Mouse (Mus musculus) cerebellum, adult 2 months (tissue): ENCODE data around the gene Kifc5b. TPM values are rescaled to one million over a fixed set of nuclear protein-coding genes. Genes with fewer than 3 reads are reported as not detected.

Experiments used
- DNase-seq, 2 experiments: peaks; one replicate each; pipeline ENCODE4 v3.0.0; 2021
- H3K27ac ChIP-seq: fragments of 200-500 bp; 2 replicates; pipeline ENCODE4 v1.5.1; 2012; ENCODE audit warnings: low read length, control low read depth, inconsistent platforms; ENCODE audit not compliant: insufficient read depth
- H3K27me3 ChIP-seq: fragments of 200-500 bp; 2 replicates; pipeline ENCODE4 v1.6.1; 2012; ENCODE audit warnings: inconsistent platforms, mild to moderate bottlenecking, low read length, moderate library complexity; ENCODE audit not compliant: control insufficient read depth, insufficient read depth
- H3K4me1 ChIP-seq: fragments of 200-500 bp; 2 replicates; pipeline ENCODE4 v1.6.1; 2011; ENCODE audit warnings: low read length; ENCODE audit not compliant: control insufficient read depth, insufficient read depth
- H3K4me3 ChIP-seq: fragments of 200-500 bp; replicated peaks from 2 replicates; pipeline ENCODE3; 2011; ENCODE audit warnings: mild to moderate bottlenecking, low read depth, low read length, control low read depth; ENCODE audit not compliant: insufficient read depth
- CTCF ChIP-seq: fragments of 200-500 bp; IDR thresholded peaks from 2 replicates; pipeline ENCODE4 v1.5.1; 2011; ENCODE audit warnings: low read depth, mild to moderate bottlenecking, control low read depth, low read length, moderate library complexity, borderline replicate concordance; ENCODE audit not compliant: insufficient read depth
- POLR2A ChIP-seq: fragments of 200-500 bp; IDR thresholded peaks from 2 replicates; pipeline ENCODE4 v1.6.1; 2011; ENCODE audit warnings: low read length, control low read depth, borderline replicate concordance; ENCODE audit not compliant: insufficient read depth
- WGBS: fragments of 180-500 bp; shearing (Covaris S2); methylation state at CpG from one replicate; pipeline ENCODE4 v1.1.7; 2018; 5-methylcytosine and 5-hydroxymethylcytosine counted together
- polyA plus RNA-seq: library from polyadenylated mRNA; depleted of rRNA; stranded (reverse); fragments of >200 nt; gene quantifications from 2 replicates; pipeline ENCODE4 v1.2.3, GENCODE M21; 2012

Kifc5b gene
- polyA plus RNA-seq, 1 experiment: 5.9 TPM

DNA sequence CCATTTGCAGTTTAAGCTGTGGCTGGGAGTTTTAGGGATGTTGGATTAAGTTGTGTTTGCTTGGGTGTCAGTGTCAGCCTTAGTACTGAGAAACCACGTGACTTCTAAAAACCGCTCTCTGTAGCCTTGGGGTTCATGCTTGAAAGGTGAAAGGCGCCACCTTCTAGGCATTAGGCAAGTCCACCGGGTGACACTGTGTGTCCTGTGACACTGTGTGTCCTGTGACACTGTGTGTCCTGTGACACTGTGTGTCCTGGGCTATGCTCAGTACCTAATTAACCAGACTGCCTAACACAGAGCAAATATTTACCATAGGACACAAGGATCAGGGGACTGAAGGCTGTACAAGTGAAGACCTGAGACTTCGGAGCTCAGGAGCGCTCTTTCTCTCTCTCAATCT is 33.3 kb upstream of the Kifc5b start:
- 85% methylated on average over 6 of the region's 6 CpGs for WGBS
- no peak for DNase-seq

DNA sequence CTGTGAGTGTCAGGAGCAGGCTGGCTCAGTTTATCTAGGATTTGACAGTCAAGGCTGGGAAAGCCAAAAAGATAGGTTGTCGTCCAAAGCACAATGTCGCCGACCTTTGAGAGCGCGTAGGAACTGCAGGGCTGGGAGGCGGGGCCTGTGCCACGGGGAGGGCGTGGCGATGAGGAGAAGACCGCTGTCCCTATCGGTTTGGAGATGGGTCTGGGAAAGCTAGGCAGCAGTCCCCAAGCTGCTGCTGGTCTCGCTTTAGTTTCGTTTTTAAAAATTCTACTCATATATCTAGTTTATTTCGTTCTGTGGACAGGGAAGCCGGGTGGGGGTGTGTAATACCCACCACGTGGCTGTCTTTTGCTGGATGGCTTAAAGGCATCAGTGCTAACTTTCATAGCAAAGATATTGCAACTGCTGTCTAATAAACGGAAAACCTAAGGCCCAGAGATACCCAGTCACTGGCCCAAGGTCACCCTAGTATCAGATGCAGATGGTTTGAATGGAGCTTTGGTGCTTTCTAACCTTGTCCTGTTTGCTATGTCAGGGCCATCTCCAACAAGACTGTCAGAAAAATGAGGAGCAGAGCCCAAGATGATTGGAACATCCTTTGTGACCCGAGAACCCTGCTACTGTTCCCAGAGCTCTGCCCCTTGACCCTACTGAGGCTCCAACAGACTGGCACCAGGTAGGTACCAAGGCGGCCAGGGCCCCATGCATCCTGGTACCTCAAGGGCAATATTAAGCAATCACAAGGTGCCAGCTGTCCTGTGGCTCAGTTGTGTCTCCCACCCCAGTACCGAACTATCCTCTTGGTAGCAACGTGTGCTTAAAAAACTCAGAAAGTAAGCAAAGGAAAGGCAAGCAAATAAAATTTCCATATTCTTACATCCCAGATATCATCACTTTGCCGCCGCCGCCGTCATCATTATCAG is 31.6 kb upstream of the Kifc5b start:
- DNase-seq: peak; percentile 75
- TF ChIP-seq CTCF (peak; percentile 50; the same call in 1 of the 2 replicates), POLR2A (no peak)
- H3K27me3 ChIP-seq: no peaks in the 10 kb centered on the region
- WGBS: 19% methylated on average over 25 of the region's 25 CpGs
- no peak overlapping the region for H3K27ac ChIP-seq
- H3K4me1 ChIP-seq: peaks cover 3% of the 10 kb centered on the region; the same call in 1 of the 2 replicates
- H3K4me3 ChIP-seq: peak overlapping the region; percentile 48

More for the DNA sequence above, 33.3 kb upstream of the Kifc5b start:
- no peak overlapping the region for H3K27ac ChIP-seq
- H3K4me3 ChIP-seq: no peak overlapping the region
- no peak for TF ChIP-seq POLR2A
- TF ChIP-seq CTCF: no peak
- H3K27me3 ChIP-seq: no peaks in the 10 kb centered on the region
- H3K4me1 ChIP-seq: peaks cover 3% of the 10 kb centered on the region; the same call in 1 of the 2 replicates

DNA sequence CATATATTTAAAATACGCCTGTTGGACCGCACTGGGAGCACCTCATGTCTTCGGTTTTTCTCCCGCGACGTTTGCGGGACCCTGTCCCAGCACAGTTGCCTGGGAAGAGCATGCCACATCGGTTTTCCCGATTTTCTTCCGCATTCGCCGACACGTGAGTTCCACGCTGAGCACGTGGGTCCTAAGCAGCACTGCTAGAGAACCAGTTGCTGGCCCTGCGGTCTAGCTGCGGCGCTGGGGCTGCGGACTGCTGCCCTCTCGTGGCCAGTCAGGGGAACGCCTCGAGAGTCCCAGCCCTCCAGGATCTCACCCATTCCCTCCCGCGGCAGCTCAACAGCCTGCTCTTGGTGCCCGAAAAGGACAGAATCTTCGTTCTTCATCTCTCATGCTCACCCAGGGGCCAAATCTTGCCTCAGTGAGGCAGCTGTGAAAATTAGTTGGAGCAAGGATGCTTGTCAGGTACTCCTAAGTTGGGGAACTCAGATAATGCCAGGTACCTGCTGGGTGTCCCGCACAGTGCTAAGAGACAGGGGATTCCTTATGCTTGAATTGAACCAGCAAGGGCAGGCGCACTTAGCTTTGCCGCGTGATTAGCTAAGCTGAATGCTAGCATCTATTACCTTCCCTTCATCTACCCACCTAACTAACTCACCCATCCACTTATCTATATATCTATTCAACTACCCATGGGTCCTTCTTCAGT is 30.7 kb upstream of the Kifc5b start:
- peak; percentile 80 to 85 for DNase-seq
- Histone ChIP-seq H3K27ac (no peak overlapping the region), H3K27me3 (no peaks in the 10 kb centered on the region), H3K4me1 (peaks cover 3% of the 10 kb centered on the region; the same call in 1 of the 2 replicates), H3K4me3 (peak overlapping the region; percentile 66)
- WGBS: 5% methylated on average over 30 of the region's 30 CpGs
- TF ChIP-seq CTCF (peak; percentile 94), POLR2A (no peak)

DNA sequence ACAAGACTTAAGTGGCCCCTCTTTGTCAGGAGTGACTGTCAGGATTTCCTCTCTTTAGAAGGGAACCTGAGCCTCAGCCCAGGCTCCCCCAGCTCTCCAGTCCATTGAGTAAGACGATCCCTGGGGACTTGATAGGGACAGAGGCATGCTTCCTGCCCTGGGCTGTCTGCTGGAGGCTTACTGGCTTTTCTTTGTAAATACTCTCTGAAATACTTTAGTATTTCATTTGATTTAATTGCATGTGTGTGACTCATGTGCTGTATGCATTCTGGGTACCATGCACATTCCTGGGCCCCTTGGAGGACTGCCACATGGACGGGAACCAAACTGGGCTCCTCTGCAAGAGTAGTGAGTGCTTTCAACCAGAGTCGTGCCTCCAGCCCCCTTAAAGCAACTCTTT is 29.0 kb upstream of the Kifc5b start:
- WGBS: 27% methylated on average over 3 of the region's 3 CpGs
- H3K27ac ChIP-seq: no peak overlapping the region
- H3K4me1 ChIP-seq: peaks cover 9% of the 10 kb centered on the region
- no peak overlapping the region for H3K4me3 ChIP-seq
- no peak for TF ChIP-seq CTCF
- no peaks in the 10 kb centered on the region for H3K27me3 ChIP-seq
- DNase-seq: no peak

DNA sequence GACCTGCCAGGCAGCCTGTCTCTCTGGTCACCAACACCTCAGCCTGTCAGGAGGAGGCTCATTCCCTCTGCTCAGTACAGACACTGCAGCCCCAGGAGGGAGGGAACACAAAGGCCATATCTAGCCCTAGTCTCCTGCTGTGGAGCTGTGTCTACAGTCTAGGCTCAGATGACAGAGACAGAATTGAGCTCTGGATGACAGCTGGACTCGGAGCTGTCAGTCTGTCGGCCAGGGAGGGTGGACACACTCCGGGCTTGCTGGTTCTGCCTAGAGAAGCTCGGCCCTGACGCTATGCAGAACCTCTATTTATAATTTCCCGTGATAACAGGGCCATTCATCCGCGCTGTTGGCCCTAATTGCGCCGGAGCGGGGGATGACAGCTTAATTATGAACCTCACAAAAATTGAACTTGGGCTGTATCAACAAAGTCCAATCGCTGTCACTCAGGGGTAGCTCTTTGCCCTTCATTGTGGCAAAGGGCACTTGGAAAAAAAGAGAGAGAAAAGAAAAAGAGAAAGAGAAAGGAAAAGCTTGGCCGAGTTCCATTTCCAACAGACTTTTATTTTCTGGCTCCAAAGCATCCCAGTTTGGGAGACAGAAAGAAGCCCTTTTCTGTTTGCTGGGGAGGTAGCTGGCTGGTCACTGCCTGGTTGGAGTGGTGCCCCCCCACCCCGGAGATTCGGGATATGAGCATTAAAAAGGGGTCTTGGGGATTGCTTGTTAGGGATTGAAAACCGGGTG is 24.1 kb upstream of the Kifc5b start:
- Histone ChIP-seq H3K27ac (no peak overlapping the region), H3K4me3 (no peak overlapping the region), H3K4me1 (peaks cover 5% of the 10 kb centered on the region), H3K27me3 (no peaks in the 10 kb centered on the region)
- DNase-seq: peak in 1 of 2 experiments; percentile 14
- WGBS: 11% methylated on average over 16 of the region's 16 CpGs
- TF ChIP-seq CTCF: no peak
- no peak for TF ChIP-seq POLR2A

DNA sequence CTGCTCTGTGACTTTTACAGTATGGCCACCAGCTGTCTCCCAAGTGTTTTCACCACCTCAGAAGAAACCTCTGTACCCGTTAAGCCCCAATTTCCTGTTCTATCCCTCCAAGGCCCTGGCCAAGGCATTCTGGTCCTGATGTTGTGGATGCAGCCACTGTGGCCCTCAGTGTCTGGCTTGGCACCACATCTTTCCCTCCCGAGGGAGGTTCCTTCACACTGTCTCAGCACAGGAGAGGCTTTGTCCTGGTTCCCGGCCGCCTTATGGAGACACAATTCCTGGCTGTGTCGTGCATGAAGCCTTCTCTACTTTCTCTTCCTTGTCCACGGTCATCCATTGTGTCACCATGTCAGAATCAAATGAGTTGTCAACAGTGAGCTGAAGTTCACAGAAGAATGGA is 23.4 kb upstream of the Kifc5b start:
- WGBS: 52% methylated on average over 6 of the region's 6 CpGs
- no peaks in the 10 kb centered on the region for H3K27me3 ChIP-seq
- no peak for DNase-seq
- TF ChIP-seq POLR2A: no peak
- TF ChIP-seq CTCF: no peak
- peaks cover 5% of the 10 kb centered on the region for H3K4me1 ChIP-seq
- no peak overlapping the region for H3K4me3 ChIP-seq
- no peak overlapping the region for H3K27ac ChIP-seq

DNA sequence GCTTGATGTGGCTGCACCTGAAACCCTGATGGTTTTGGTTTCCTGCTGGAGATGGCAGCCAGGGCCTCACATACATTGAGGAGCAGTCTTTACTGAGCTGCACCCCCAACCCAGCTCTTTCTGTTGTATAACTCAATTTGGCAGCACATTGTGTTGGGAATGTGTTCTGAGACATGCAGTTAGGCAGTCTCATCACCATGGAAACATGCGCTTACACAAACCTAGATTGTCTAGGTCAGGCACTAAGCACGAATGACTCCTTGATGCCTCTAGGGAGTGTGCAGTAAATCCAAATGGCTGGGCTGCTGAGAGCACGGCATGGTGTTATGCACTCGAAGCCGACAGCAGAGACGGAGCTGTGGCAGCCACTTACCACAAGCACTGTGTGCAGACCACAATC is 22.5 kb upstream of the Kifc5b start:
- Histone ChIP-seq H3K27me3 (no peaks in the 10 kb centered on the region), H3K4me1 (peaks cover 5% of the 10 kb centered on the region), H3K4me3 (no peak overlapping the region), H3K27ac (no peak overlapping the region)
- TF ChIP-seq CTCF (no peak), POLR2A (no peak)
- WGBS: 78% methylated on average over 6 of the region's 6 CpGs
- DNase-seq: no peak
